Mouse (Mus musculus) intestine, embryonic 15.5 days (tissue): ENCODE measurements around the gene Slc11a1. TPM values are rescaled to one million over a fixed set of nuclear protein-coding genes. Genes with fewer than 3 reads are reported as not detected.
"Not testable (repeated sequence)": the region's sequence is repeated elsewhere in the genome, so short reads cannot be mapped to it uniquely, and the experiment has no call there.

ENCODE experiments used
- ATAC-seq: fragments of 200-750 bp; cut with Nextera tagmentation; 2 replicates; pipeline ENCODE4 v1.8.0; 2017; ENCODE audit warnings: moderate TSS enrichment, moderate library complexity
- H3K27ac ChIP-seq: fragments of 300-500 bp; sonication (generic); 2 replicates; pipeline ENCODE4 v1.5.1; 2015; ENCODE audit warnings: mild to moderate bottlenecking, inconsistent platforms
- H3K27me3 ChIP-seq: fragments of 300-500 bp; sonication (generic); replicated peaks from 2 replicates; pipeline ENCODE4 v1.6.1; 2015; ENCODE audit warnings: inconsistent platforms
- H3K36me3 ChIP-seq: fragments of 300-500 bp; sonication (generic); 2 replicates; pipeline ENCODE4 v1.6.1; 2015; ENCODE audit warnings: inconsistent platforms
- H3K4me1 ChIP-seq: fragments of 300-500 bp; sonication (generic); replicated peaks from 2 replicates; pipeline ENCODE4 v1.6.1; 2015; ENCODE audit warnings: inconsistent platforms
- H3K4me2 ChIP-seq: fragments of 300-500 bp; sonication (generic); replicated peaks from 2 replicates; pipeline ENCODE4 v1.6.1; 2015; ENCODE audit warnings: mild to moderate bottlenecking, inconsistent platforms
- H3K4me3 ChIP-seq: fragments of 300-500 bp; sonication (generic); replicated peaks from 2 replicates; pipeline ENCODE4 v1.5.1; 2015; ENCODE audit warnings: inconsistent platforms
- H3K9ac ChIP-seq: fragments of 300-500 bp; sonication (generic); 2 replicates; pipeline ENCODE4 v1.6.1; 2015; ENCODE audit warnings: inconsistent platforms
- H3K9me3 ChIP-seq: fragments of 300-500 bp; sonication (generic); 2 replicates; pipeline ENCODE4 v1.6.1; 2016; ENCODE audit warnings: inconsistent platforms
- WGBS: fragments of 180-500 bp; shearing (Covaris S2); methylation state at CpG from one replicate; pipeline ENCODE4 v1.1.7; 2015; 5-methylcytosine and 5-hydroxymethylcytosine counted together
- polyA plus RNA-seq: library from polyadenylated mRNA; unstranded; fragments of >200 nt; fragmentation: Nextera tagmentation; extraction: Ambion mirVana; gene quantifications from 2 replicates; pipeline ENCODE4 v1.2.1, GENCODE M21; 2015

The Slc11a1 gene
- polyA plus RNA-seq, 1 experiment from 2014 or later, result 6.7 TPM

- Histone ChIP-seq H3K9ac (no peak overlapping the region), H3K27me3 (no peaks in the 10 kb centered on the region), H3K36me3 (no peaks in the 10 kb centered on the region), H3K4me3 (no peak overlapping the region), H3K27ac (no peak overlapping the region), H3K4me2 (no peak overlapping the region), H3K9me3 (no peaks in the 10 kb centered on the region), H3K4me1 (no peaks in the 10 kb centered on the region)
- WGBS, result 94% methylated on average over 9 of the region's 9 CpGs
- no peak for ATAC-seq
These were observed 35.1 kb upstream of the Slc11a1 start for GRCm38 (mm10) chr1:74339917-74340316.

GRCm38 (mm10) chr1:74340361-74340764, 34.6 kb upstream of the Slc11a1 start:
- no peaks in the 10 kb centered on the region for H3K27me3 ChIP-seq
- H3K4me1 ChIP-seq, result no peaks in the 10 kb centered on the region
- H3K27ac ChIP-seq, result no peak overlapping the region
- no peak overlapping the region for H3K4me3 ChIP-seq
- WGBS, result 95% methylated on average over 6 of the region's 6 CpGs
- H3K36me3 ChIP-seq, result no peaks in the 10 kb centered on the region
- H3K9ac ChIP-seq, result no peak overlapping the region
- no peak overlapping the region for H3K4me2 ChIP-seq
- no peak for ATAC-seq
- no peaks in the 10 kb centered on the region for H3K9me3 ChIP-seq

- 93% methylated on average over 4 of the region's 4 CpGs for WGBS
- not testable (repeated sequence) for ATAC-seq, H3K9me3 ChIP-seq, H3K27me3 ChIP-seq, H3K4me2 ChIP-seq, H3K27ac ChIP-seq, H3K4me3 ChIP-seq, H3K4me1 ChIP-seq, H3K9ac ChIP-seq, H3K36me3 ChIP-seq
These were observed 34.0 kb upstream of the Slc11a1 start for GRCm38 (mm10) chr1:74340992-74341391.

- H3K4me2 ChIP-seq, result no peak overlapping the region
- no peaks in the 10 kb centered on the region for H3K36me3 ChIP-seq
- H3K9me3 ChIP-seq, result no peaks in the 10 kb centered on the region
- no peaks in the 10 kb centered on the region for H3K4me1 ChIP-seq
- ATAC-seq, result no peak
- no peak overlapping the region for H3K9ac ChIP-seq
- no peak overlapping the region for H3K4me3 ChIP-seq
- no peak overlapping the region for H3K27ac ChIP-seq
- H3K27me3 ChIP-seq, result no peaks in the 10 kb centered on the region
- 79% methylated on average over 7 of the region's 7 CpGs for WGBS
These were observed 33.1 kb upstream of the Slc11a1 start for GRCm38 (mm10) chr1:74341898-74342297.

- H3K27ac ChIP-seq, result no peak overlapping the region
- WGBS, result 96% methylated on average over 1 of the region's 1 CpGs
- H3K27me3 ChIP-seq, result no peaks in the 10 kb centered on the region
These were observed 32.7 kb upstream of the Slc11a1 start for GRCm38 (mm10) chr1:74342308-74342707.

GRCm38 (mm10) chr1:74343161-74343560, 31.8 kb upstream of the Slc11a1 start:
- Histone ChIP-seq H3K4me3 (no peak overlapping the region), H3K27ac (no peak overlapping the region), H3K4me1 (no peaks in the 10 kb centered on the region), H3K9ac (no peak overlapping the region), H3K9me3 (no peaks in the 10 kb centered on the region), H3K27me3 (no peaks in the 10 kb centered on the region), H3K36me3 (no peaks in the 10 kb centered on the region), H3K4me2 (no peak overlapping the region)
- WGBS, result 65% methylated on average over 5 of the region's 5 CpGs
- no peak for ATAC-seq

More at GRCm38 (mm10) chr1:74342308-74342707, 32.7 kb upstream of the Slc11a1 start:
- no peak overlapping the region for H3K4me2 ChIP-seq
- no peaks in the 10 kb centered on the region for H3K4me1 ChIP-seq
- no peak for ATAC-seq
- no peaks in the 10 kb centered on the region for H3K36me3 ChIP-seq
- H3K9ac ChIP-seq, result no peak overlapping the region
- H3K4me3 ChIP-seq, result no peak overlapping the region
- H3K9me3 ChIP-seq, result no peaks in the 10 kb centered on the region

GRCm38 (mm10) chr1:74344163-74344916, 30.7 kb upstream of the Slc11a1 start:
- H3K27ac ChIP-seq, result no peak overlapping the region
- no peaks in the 10 kb centered on the region; the same call in 1 of the 2 replicates for H3K36me3 ChIP-seq
- no peak overlapping the region for H3K4me3 ChIP-seq
- ATAC-seq, result no peak
- no peak overlapping the region for H3K9ac ChIP-seq
- no peak overlapping the region for H3K4me2 ChIP-seq
- no peaks in the 10 kb centered on the region for H3K9me3 ChIP-seq
- no peaks in the 10 kb centered on the region for H3K4me1 ChIP-seq
- 80% methylated on average over 11 of the region's 11 CpGs for WGBS
- H3K27me3 ChIP-seq, result no peaks in the 10 kb centered on the region

- Histone ChIP-seq H3K4me1 (no peaks in the 10 kb centered on the region), H3K9me3 (no peaks in the 10 kb centered on the region), H3K4me3 (no peak overlapping the region), H3K4me2 (no peak overlapping the region), H3K9ac (no peak overlapping the region), H3K27ac (no peak overlapping the region), H3K36me3 (peaks cover 5% of the 10 kb centered on the region; the same call in 1 of the 2 replicates), H3K27me3 (no peaks in the 10 kb centered on the region)
- ATAC-seq, result no peak
- 90% methylated on average over 13 of the region's 13 CpGs for WGBS
These were observed 23.7 kb upstream of the Slc11a1 start for GRCm38 (mm10) chr1:74351185-74351769.

GRCm38 (mm10) chr1:74352532-74353096, 22.4 kb upstream of the Slc11a1 start:
- no peak overlapping the region for H3K4me3 ChIP-seq
- ATAC-seq, result no peak
- no peak overlapping the region for H3K4me2 ChIP-seq
- H3K9ac ChIP-seq, result no peak overlapping the region
- WGBS, result 78% methylated on average over 5 of the region's 5 CpGs
- no peaks in the 10 kb centered on the region for H3K9me3 ChIP-seq
- H3K4me1 ChIP-seq, result no peaks in the 10 kb centered on the region
- no peak overlapping the region for H3K27ac ChIP-seq
- peaks cover 5% of the 10 kb centered on the region; the same call in 1 of the 2 replicates for H3K36me3 ChIP-seq
- H3K27me3 ChIP-seq, result no peaks in the 10 kb centered on the region

- H3K27me3 ChIP-seq, result no peaks in the 10 kb centered on the region
- no peak overlapping the region for H3K4me2 ChIP-seq
- H3K27ac ChIP-seq, result no peak overlapping the region
- ATAC-seq, result no peak
- H3K4me1 ChIP-seq, result no peaks in the 10 kb centered on the region
- peaks cover 5% of the 10 kb centered on the region; the same call in 1 of the 2 replicates for H3K36me3 ChIP-seq
- H3K9me3 ChIP-seq, result no peaks in the 10 kb centered on the region
- no peak overlapping the region for H3K9ac ChIP-seq
- H3K4me3 ChIP-seq, result no peak overlapping the region
- 90% methylated on average over 9 of the region's 9 CpGs for WGBS
These were observed 21.4 kb upstream of the Slc11a1 start for GRCm38 (mm10) chr1:74353453-74354229.

GRCm38 (mm10) chr1:74357531-74357930, 17.5 kb upstream of the Slc11a1 start:
- H3K4me3 ChIP-seq, result no peak overlapping the region
- no peaks in the 10 kb centered on the region for H3K4me1 ChIP-seq
- no peaks in the 10 kb centered on the region for H3K36me3 ChIP-seq
- H3K9ac ChIP-seq, result no peak overlapping the region
- no peaks in the 10 kb centered on the region for H3K27me3 ChIP-seq
- no peak overlapping the region for H3K4me2 ChIP-seq
- H3K9me3 ChIP-seq, result no peaks in the 10 kb centered on the region
- ATAC-seq, result no peak
- H3K27ac ChIP-seq, result no peak overlapping the region

GRCm38 (mm10) chr1:74359952-74360517, 15.0 kb upstream of the Slc11a1 start:
- no peaks in the 10 kb centered on the region for H3K36me3 ChIP-seq
- H3K4me2 ChIP-seq, result no peak overlapping the region
- WGBS, result 90% methylated on average over 5 of the region's 5 CpGs
- ATAC-seq, result no peak
- no peaks in the 10 kb centered on the region for H3K9me3 ChIP-seq
- no peak overlapping the region for H3K9ac ChIP-seq
- no peaks in the 10 kb centered on the region for H3K4me1 ChIP-seq
- H3K27ac ChIP-seq, result no peak overlapping the region
- no peak overlapping the region for H3K4me3 ChIP-seq
- H3K27me3 ChIP-seq, result no peaks in the 10 kb centered on the region
